Mouse (Mus musculus) midbrain, postnatal 0 days (tissue): ENCODE measurements around the gene Mpv17l2. TPM values are rescaled to one million over a fixed set of nuclear protein-coding genes. Genes with fewer than 3 reads are reported as not detected.

Experiments used
- ATAC-seq: fragments of 200-750 bp; cut with Nextera tagmentation; 2 replicates; pipeline ENCODE4 v1.8.0; 2017; ENCODE audit warnings: moderate number of reproducible peaks, mild to moderate bottlenecking, moderate TSS enrichment, moderate library complexity; ENCODE audit not compliant: low FRiP score
- DNase-seq: peaks from one replicate; pipeline ENCODE4 v3.0.0-alpha.2; 2015; ENCODE audit warnings: low spot score
- H3K27ac ChIP-seq: fragments of 300-500 bp; sonication (generic); 2 replicates; pipeline ENCODE4 v1.5.1; 2014; ENCODE audit warnings: low read depth, mild to moderate bottlenecking, low read length, mixed read lengths
- H3K27me3 ChIP-seq: fragments of 300-500 bp; sonication (generic); 2 replicates; pipeline ENCODE4 v1.6.1; 2014; ENCODE audit warnings: low read length, control low read depth, mixed read lengths; ENCODE audit not compliant: insufficient read depth
- H3K36me3 ChIP-seq: fragments of 300-500 bp; sonication (generic); 2 replicates; pipeline ENCODE4 v1.6.1; 2014; ENCODE audit warnings: low read length, control low read depth, mixed read lengths; ENCODE audit not compliant: insufficient read depth
- H3K4me1 ChIP-seq: fragments of 300-500 bp; sonication (generic); 2 replicates; pipeline ENCODE4 v1.6.1; 2014; ENCODE audit warnings: mild to moderate bottlenecking, control low read depth, antibody characterized with exemption, low read length, mixed read lengths; ENCODE audit not compliant: insufficient read depth
- H3K4me2 ChIP-seq: fragments of 300-500 bp; sonication (generic); 2 replicates; pipeline ENCODE4 v1.6.1; 2014; ENCODE audit warnings: low read depth, mild to moderate bottlenecking, low read length, mixed read lengths; ENCODE audit not compliant: poor library complexity, severe bottlenecking
- H3K4me3 ChIP-seq: fragments of 300-500 bp; sonication (generic); 2 replicates; pipeline ENCODE4 v1.5.1; 2014; ENCODE audit warnings: low read depth, mild to moderate bottlenecking, low read length, moderate library complexity
- H3K9ac ChIP-seq: fragments of 300-500 bp; sonication (generic); replicated peaks from 2 replicates; pipeline ENCODE4 v1.6.1; 2014; ENCODE audit warnings: mild to moderate bottlenecking, low read length, moderate library complexity, mixed read lengths; ENCODE audit not compliant: poor library complexity, severe bottlenecking
- H3K9me3 ChIP-seq: fragments of 300-500 bp; sonication (generic); 2 replicates; pipeline ENCODE4 v1.6.1; 2016; ENCODE audit warnings: low read length, control low read depth
- CTCF ChIP-seq: IDR thresholded peaks from 2 replicates; pipeline ENCODE4 v1.5.1; 2016; ENCODE audit warnings: antibody characterized with exemption, mild to moderate bottlenecking
- WGBS: fragments of 180-500 bp; shearing (Covaris S2); extraction: QIAGEN DNeasy Blood & Tissue Kit; methylation state at CpG from one replicate; pipeline ENCODE4 v1.1.7; 2014; 5-methylcytosine and 5-hydroxymethylcytosine counted together
- polyA plus RNA-seq: library from polyadenylated mRNA; unstranded; fragments of >200 nt; fragmentation: Nextera tagmentation; extraction: Ambion mirVana; gene quantifications from 2 replicates; pipeline ENCODE4 v1.2.1, GENCODE M21; 2015
- total RNA-seq: library from RNA; depleted of rRNA; stranded (reverse); fragments of >200 nt; gene quantifications from 2 replicates; pipeline ENCODE4 v1.2.3, GENCODE M21; 2014

Mpv17l2 gene
- total and polyA plus RNA-seq, 2 experiments from 2014 or later, result 27.8 to 43.7 TPM

- ATAC-seq (no peak), DNase-seq (no peak)
- H3K4me1 ChIP-seq, result peaks cover 3% of the 10 kb centered on the region; the same call in 1 of the 2 replicates
- H3K27ac ChIP-seq, result no peak overlapping the region
- no peak overlapping the region for H3K4me3 ChIP-seq
- no peak overlapping the region for H3K9ac ChIP-seq
- no peaks in the 10 kb centered on the region for H3K9me3 ChIP-seq
- no peak overlapping the region for H3K4me2 ChIP-seq
- 55% methylated on average over 9 of the region's 10 CpGs for WGBS
- no peak for TF ChIP-seq CTCF
- peaks cover 19% of the 10 kb centered on the region for H3K27me3 ChIP-seq
- no peaks in the 10 kb centered on the region for H3K36me3 ChIP-seq
Observed at GRCm38 (mm10) chr8:70800648-70801047, 39.9 kb upstream of the Mpv17l2 start.

GRCm38 (mm10) chr8:70798281-70798680 is 37.5 kb upstream of the Mpv17l2 start:
- Histone ChIP-seq H3K27me3 (peaks cover 8% of the 10 kb centered on the region), H3K4me3 (peak overlapping the region; percentile 54), H3K4me1 (peaks cover 3% of the 10 kb centered on the region), H3K27ac (no peak overlapping the region), H3K9ac (peak overlapping the region; percentile 64; the same call in 1 of the 2 replicates), H3K4me2 (peak overlapping the region; percentile 90), H3K9me3 (no peaks in the 10 kb centered on the region), H3K36me3 (no peaks in the 10 kb centered on the region)
- peak; percentile 34 for TF ChIP-seq CTCF
- DNase-seq, result peak; percentile 46
- ATAC-seq, result no peak
- WGBS, result 9% methylated on average over 15 of the region's 15 CpGs

- under 1% methylated on average over 54 of the region's 57 CpGs for WGBS
- DNase-seq (peak; percentile 93), ATAC-seq (peak; percentile 77)
- Histone ChIP-seq H3K27ac (0 out of 2 replicates have a peak overlapping the region, but pooled peaks have one; percentile 19), H3K4me3 (peak overlapping the region; percentile 54), H3K4me1 (peaks cover 3% of the 10 kb centered on the region), H3K9ac (peak overlapping the region; percentile 64), H3K36me3 (no peaks in the 10 kb centered on the region), H3K9me3 (no peaks in the 10 kb centered on the region), H3K27me3 (0 out of 2 replicates have a peak, but pooled peaks cover 5% of the 10 kb centered on the region), H3K4me2 (peak overlapping the region; percentile 90)
- no peak for TF ChIP-seq CTCF
Observed at GRCm38 (mm10) chr8:70797081-70798070, 36.6 kb upstream of the Mpv17l2 start.

- no peaks in the 10 kb centered on the region for H3K9me3 ChIP-seq
- ATAC-seq (no peak), DNase-seq (no peak)
- H3K9ac ChIP-seq, result peak overlapping the region; percentile 64
- peak overlapping the region; percentile 90 for H3K4me2 ChIP-seq
- H3K27me3 ChIP-seq, result 0 out of 2 replicates have a peak, but pooled peaks cover 5% of the 10 kb centered on the region
- WGBS, result 1% methylated on average over 51 of the region's 54 CpGs
- TF ChIP-seq CTCF, result no peak
- no peaks in the 10 kb centered on the region for H3K36me3 ChIP-seq
- H3K4me3 ChIP-seq, result peak overlapping the region; percentile 54
- H3K27ac ChIP-seq, result peak overlapping the region; percentile 55
- peaks cover 8% of the 10 kb centered on the region for H3K4me1 ChIP-seq
Observed at GRCm38 (mm10) chr8:70796403-70797080, 35.8 kb upstream of the Mpv17l2 start.

GRCm38 (mm10) chr8:70795370-70795769 is 34.6 kb upstream of the Mpv17l2 start:
- peak overlapping the region; percentile 32; the same call in 1 of the 2 replicates for H3K27ac ChIP-seq
- ATAC-seq (no peak), DNase-seq (no peak)
- no peak overlapping the region for H3K4me2 ChIP-seq
- H3K4me1 ChIP-seq, result peaks cover 16% of the 10 kb centered on the region
- 89% methylated on average over 2 of the region's 2 CpGs for WGBS
- no peak overlapping the region for H3K4me3 ChIP-seq
- H3K9ac ChIP-seq, result no peak overlapping the region
- 0 out of 2 replicates have a peak, but pooled peaks cover 5% of the 10 kb centered on the region for H3K27me3 ChIP-seq
- TF ChIP-seq CTCF, result peak; percentile 54
- no peaks in the 10 kb centered on the region for H3K9me3 ChIP-seq
- no peaks in the 10 kb centered on the region for H3K36me3 ChIP-seq
